Mouse (Mus musculus) C2C12 (cell line): ENCODE results near the gene Slc25a17.

Source experiments
- CEBPB ChIP-seq: IDR thresholded peaks from one replicate; pipeline ENCODE4 v1.6.1; 2011; ENCODE audit warnings: low read depth, mild to moderate bottlenecking, control low read depth, moderate library complexity
- CTCF ChIP-seq: IDR thresholded peaks from one replicate; pipeline ENCODE4 v1.5.1; 2011; ENCODE audit not compliant: control insufficient read depth, insufficient read depth, insufficient read length
- FOSL1 ChIP-seq: IDR thresholded peaks from one replicate; pipeline ENCODE4 v1.8.0; 2011; ENCODE audit warnings: mild to moderate bottlenecking, low read length; ENCODE audit not compliant: poor library complexity, insufficient read depth, severe bottlenecking
- MAX ChIP-seq: IDR thresholded peaks from one replicate; pipeline ENCODE4 v1.6.1; 2011; ENCODE audit warnings: mild to moderate bottlenecking, control low read depth
- MYOD1 ChIP-seq: IDR thresholded peaks from one replicate; pipeline ENCODE4 v1.6.1; 2011; ENCODE audit warnings: low read depth; ENCODE audit not compliant: control insufficient read depth, insufficient read length
- USF1 ChIP-seq: IDR thresholded peaks from one replicate; pipeline ENCODE4 v1.6.1; 2011; ENCODE audit warnings: low read depth, mild to moderate bottlenecking, control low read depth, moderate library complexity

- TF ChIP-seq CTCF (no peak), USF1 (peak; percentile 30), MYOD1 (no peak), FOSL1 (no peak), CEBPB (no peak), MAX (no peak)
Measured at GRCm38 (mm10) chr15:81300520-81301069, 60.0 kb downstream of the Slc25a17 start.
